Mouse (Mus musculus) CD4-positive, CD25-positive, alpha-beta regulatory T cell, adult 2 months (primary cell): Measurements from ENCODE around the gene Tmem98.

Experiments used
- DNase-seq: peaks from one replicate; pipeline ENCODE4 v3.0.0-alpha.2; 2012; ENCODE audit warnings: low read depth, low spot score

Tmem98 gene

GRCm38 (mm10) chr11:80854430-80854829, 44.5 kb downstream of the Tmem98 start:
- DNase-seq: no peak

GRCm38 (mm10) chr11:80854908-80855307, 44.9 kb downstream of the Tmem98 start:
- no peak for DNase-seq

- no peak for DNase-seq
Measured at GRCm38 (mm10) chr11:80856827-80857226, 46.9 kb downstream of the Tmem98 start.

GRCm38 (mm10) chr11:80858065-80858464, 48.1 kb downstream of the Tmem98 start, which contains the start of gene Spaca3:
Spaca3 (plus strand) TSS chr11:80858365.
- DNase-seq: no peak

- DNase-seq: no peak
Measured at GRCm38 (mm10) chr11:80862941-80863340, 53.0 kb downstream of the Tmem98 start.

- DNase-seq: no peak
Measured at GRCm38 (mm10) chr11:80868039-80868438, 58.1 kb downstream of the Tmem98 start.
